Mouse (Mus musculus): ENCODE measurements at regions not wholly inside any gene's neighbourhood (a gene's known extent, or its start where the extent isn't known, plus 50 kb on each side); places are given as distances from the start of the nearest gene placed in this dataset.

- Histone ChIP-seq H3K27ac (ENCODE audit: low read length) (no peak overlapping the region), H3K4me3 (ENCODE audit: low read length) (no peak overlapping the region), H3K9me3 (ENCODE audit: low read length) (no peaks in the 10 kb centered on the region), H3K4me2 (replicated peaks; ENCODE audit: low read depth, low read length) (no peak overlapping the region), H3K27me3 (ENCODE audit: insufficient read depth, low read length) (no peaks in the 10 kb centered on the region), H3K4me1 (ENCODE audit: insufficient read depth, low read length) (no peaks in the 10 kb centered on the region), H3K36me3 (ENCODE audit: insufficient read depth, low read length) (no peaks in the 10 kb centered on the region), H3K9ac (replicated peaks; ENCODE audit: low read length) (no peak overlapping the region)
- no peak for ATAC-seq (ENCODE audit: low FRiP score, low TSS enrichment)
- 96% methylated on average over 6 of the region's 6 CpGs for WGBS
Observed at GRCm38 (mm10) chr16:24262701-24263100, 130.6 kb upstream of the Lpp start.

GRCm38 (mm10) chr16:24259711-24260230, 133.5 kb upstream of the Lpp start:
- Histone ChIP-seq H3K27me3 (ENCODE audit: insufficient read depth, low read length) (no peaks in the 10 kb centered on the region), H3K4me3 (ENCODE audit: low read length) (no peak overlapping the region), H3K36me3 (ENCODE audit: insufficient read depth, low read length) (no peaks in the 10 kb centered on the region), H3K4me1 (ENCODE audit: insufficient read depth, low read length) (no peaks in the 10 kb centered on the region), H3K9ac (replicated peaks; ENCODE audit: low read length) (no peak overlapping the region), H3K4me2 (replicated peaks; ENCODE audit: low read depth, low read length) (no peak overlapping the region), H3K9me3 (ENCODE audit: low read length) (no peaks in the 10 kb centered on the region), H3K27ac (ENCODE audit: low read length) (no peak overlapping the region)
- no peak for ATAC-seq (ENCODE audit: low FRiP score, low TSS enrichment)
- 77% methylated on average over 3 of the region's 3 CpGs for WGBS

DNA sequence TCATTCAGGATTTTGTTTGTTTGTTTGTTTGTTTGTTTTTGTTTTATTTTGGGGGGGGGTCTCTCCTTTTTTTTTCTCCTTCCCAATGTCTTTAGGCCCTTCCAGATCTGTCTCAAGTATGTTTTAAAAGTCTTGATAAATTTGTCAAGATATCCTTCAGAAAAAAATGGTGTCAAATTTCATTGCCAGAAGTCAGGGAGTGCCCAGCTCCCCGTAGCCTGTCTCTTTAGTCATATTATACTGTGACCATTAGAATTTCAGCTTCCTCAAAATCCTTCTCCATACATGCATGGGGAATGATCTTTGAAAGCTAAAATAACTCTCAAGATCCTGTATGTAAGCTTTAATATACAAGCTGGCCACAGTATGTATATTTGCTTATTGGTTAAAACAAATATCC, 134.3 kb upstream of the Lpp start:
- no peak overlapping the region for H3K27ac ChIP-seq (ENCODE audit: low read length)
- WGBS: 15% methylated on average over 1 of the region's 1 CpGs
- no peak overlapping the region for H3K4me3 ChIP-seq (ENCODE audit: low read length)
- H3K27me3 ChIP-seq (ENCODE audit: insufficient read depth, low read length): no peaks in the 10 kb centered on the region
- no peaks in the 10 kb centered on the region for H3K36me3 ChIP-seq (ENCODE audit: insufficient read depth, low read length)
- H3K4me1 ChIP-seq (ENCODE audit: insufficient read depth, low read length): no peaks in the 10 kb centered on the region
- no peaks in the 10 kb centered on the region for H3K9me3 ChIP-seq (ENCODE audit: low read length)
- ATAC-seq (ENCODE audit: low FRiP score, low TSS enrichment): no peak
- no peak overlapping the region for H3K4me2 ChIP-seq (replicated peaks; ENCODE audit: low read depth, low read length)
- no peak overlapping the region for H3K9ac ChIP-seq (replicated peaks; ENCODE audit: low read length)

DNA sequence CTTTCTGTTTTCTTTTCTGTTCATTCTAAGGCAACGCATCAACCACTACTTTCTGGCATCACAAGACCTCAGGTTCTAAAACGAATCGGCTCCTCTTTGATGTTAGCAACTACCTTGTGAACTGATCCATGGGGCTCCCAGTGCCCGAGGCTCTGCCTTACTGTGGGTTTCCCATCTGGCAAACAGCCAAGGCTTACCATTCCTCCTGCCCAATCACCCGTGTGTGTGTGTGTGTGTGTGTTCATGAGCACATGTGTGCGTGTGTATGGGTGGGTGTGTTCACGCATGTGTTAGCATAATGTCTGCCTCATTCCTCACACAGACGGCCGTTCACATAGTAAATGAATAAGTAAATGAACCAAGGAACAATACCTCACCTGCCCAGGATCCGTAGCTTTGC, 138.3 kb upstream of the Lpp start:
- Histone ChIP-seq H3K9ac (replicated peaks; ENCODE audit: low read length) (no peak overlapping the region), H3K4me1 (ENCODE audit: insufficient read depth, low read length) (no peaks in the 10 kb centered on the region), H3K36me3 (ENCODE audit: insufficient read depth, low read length) (no peaks in the 10 kb centered on the region), H3K4me2 (replicated peaks; ENCODE audit: low read depth, low read length) (no peak overlapping the region), H3K4me3 (ENCODE audit: low read length) (no peak overlapping the region), H3K27ac (ENCODE audit: low read length) (peak overlapping the region; percentile 61), H3K9me3 (ENCODE audit: low read length) (no peaks in the 10 kb centered on the region), H3K27me3 (ENCODE audit: insufficient read depth, low read length) (no peaks in the 10 kb centered on the region)
- peak; percentile 93 for ATAC-seq (ENCODE audit: low FRiP score, low TSS enrichment)
- 45% methylated on average over 10 of the region's 10 CpGs for WGBS

DNA sequence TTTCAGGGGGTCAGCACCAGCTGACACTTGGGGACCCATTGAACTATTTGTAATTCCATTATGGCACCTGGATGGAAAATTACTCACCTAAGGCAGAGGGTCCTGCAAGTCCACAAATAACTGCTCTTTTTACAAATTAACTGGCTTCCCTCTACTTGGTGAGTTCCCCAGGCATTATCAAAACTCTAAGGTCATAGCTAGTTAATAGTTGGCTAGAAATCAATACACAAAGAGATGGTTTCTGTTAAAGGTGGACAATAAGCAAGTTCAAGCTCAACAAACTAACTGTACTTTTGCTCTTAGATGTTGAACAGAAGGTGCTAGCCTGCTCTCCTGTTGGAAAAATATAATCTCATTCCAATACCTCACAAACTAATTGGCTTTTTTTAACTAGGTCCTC, 138.7 kb upstream of the Lpp start:
- peak overlapping the region; percentile 11; the same call in 1 of the 2 replicates for H3K27ac ChIP-seq (ENCODE audit: low read length)
- H3K4me1 ChIP-seq (ENCODE audit: insufficient read depth, low read length): no peaks in the 10 kb centered on the region
- ATAC-seq (ENCODE audit: low FRiP score, low TSS enrichment): no peak
- no peaks in the 10 kb centered on the region for H3K9me3 ChIP-seq (ENCODE audit: low read length)
- no peaks in the 10 kb centered on the region for H3K27me3 ChIP-seq (ENCODE audit: insufficient read depth, low read length)
- no peak overlapping the region for H3K4me2 ChIP-seq (replicated peaks; ENCODE audit: low read depth, low read length)
- no peak overlapping the region for H3K4me3 ChIP-seq (ENCODE audit: low read length)
- H3K36me3 ChIP-seq (ENCODE audit: insufficient read depth, low read length): no peaks in the 10 kb centered on the region
- H3K9ac ChIP-seq (replicated peaks; ENCODE audit: low read length): no peak overlapping the region

DNA sequence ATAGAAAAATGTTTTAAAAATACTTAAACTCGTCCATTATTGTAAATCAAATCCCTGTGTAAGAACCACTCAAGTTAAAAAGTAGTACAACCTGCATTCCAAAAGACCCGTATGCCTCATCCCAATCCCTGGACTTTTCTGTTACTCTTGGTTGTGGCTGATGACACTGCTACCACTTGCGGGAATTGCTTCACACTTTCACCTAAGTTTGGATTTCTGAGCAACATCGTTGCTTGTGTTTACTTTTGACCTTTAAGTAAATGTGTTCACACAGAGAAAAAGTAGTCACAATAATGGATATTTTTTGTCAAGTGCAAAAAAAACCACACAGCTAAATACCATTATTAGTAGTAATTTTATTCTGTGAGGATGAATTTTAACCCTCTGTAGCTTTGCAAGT, 139.2 kb upstream of the Lpp start:
- Histone ChIP-seq H3K4me2 (replicated peaks; ENCODE audit: low read depth, low read length) (no peak overlapping the region), H3K4me1 (ENCODE audit: insufficient read depth, low read length) (no peaks in the 10 kb centered on the region), H3K9ac (replicated peaks; ENCODE audit: low read length) (no peak overlapping the region), H3K4me3 (ENCODE audit: low read length) (no peak overlapping the region), H3K27me3 (ENCODE audit: insufficient read depth, low read length) (no peaks in the 10 kb centered on the region), H3K36me3 (ENCODE audit: insufficient read depth, low read length) (no peaks in the 10 kb centered on the region), H3K9me3 (ENCODE audit: low read length) (no peaks in the 10 kb centered on the region), H3K27ac (ENCODE audit: low read length) (no peak overlapping the region)
- 81% methylated on average over 4 of the region's 4 CpGs for WGBS
- no peak for ATAC-seq (ENCODE audit: low FRiP score, low TSS enrichment)

- no peak overlapping the region for H3K27ac ChIP-seq (ENCODE audit: low read length)
Observed at GRCm38 (mm10) chr16:24247291-24247690, 146.0 kb upstream of the Lpp start.

GRCm38 (mm10) chr16:24238075-24238555, 155.2 kb upstream of the Lpp start:
- no peak overlapping the region for H3K4me2 ChIP-seq (replicated peaks; ENCODE audit: low read depth, low read length)
- no peaks in the 10 kb centered on the region for H3K36me3 ChIP-seq (ENCODE audit: insufficient read depth, low read length)
- no peaks in the 10 kb centered on the region for H3K27me3 ChIP-seq (ENCODE audit: insufficient read depth, low read length)
- 52% methylated on average over 3 of the region's 3 CpGs for WGBS
- peak; percentile 39; the same call in 1 of the 2 replicates for ATAC-seq (ENCODE audit: low FRiP score, low TSS enrichment)
- H3K9ac ChIP-seq (replicated peaks; ENCODE audit: low read length): no peak overlapping the region
- H3K27ac ChIP-seq (ENCODE audit: low read length): no peak overlapping the region
- H3K4me3 ChIP-seq (ENCODE audit: low read length): no peak overlapping the region
- no peaks in the 10 kb centered on the region for H3K4me1 ChIP-seq (ENCODE audit: insufficient read depth, low read length)
- H3K9me3 ChIP-seq (ENCODE audit: low read length): no peaks in the 10 kb centered on the region

More at GRCm38 (mm10) chr16:24247291-24247690, 146.0 kb upstream of the Lpp start:
- Histone ChIP-seq H3K9ac (replicated peaks; ENCODE audit: low read length) (no peak overlapping the region), H3K4me2 (replicated peaks; ENCODE audit: low read depth, low read length) (no peak overlapping the region), H3K4me3 (ENCODE audit: low read length) (no peak overlapping the region), H3K4me1 (ENCODE audit: insufficient read depth, low read length) (no peaks in the 10 kb centered on the region), H3K36me3 (ENCODE audit: insufficient read depth, low read length) (no peaks in the 10 kb centered on the region), H3K27me3 (ENCODE audit: insufficient read depth, low read length) (no peaks in the 10 kb centered on the region), H3K9me3 (ENCODE audit: low read length) (no peaks in the 10 kb centered on the region)
- ATAC-seq (ENCODE audit: low FRiP score, low TSS enrichment): no peak
- WGBS: 79% methylated on average over 5 of the region's 5 CpGs

DNA sequence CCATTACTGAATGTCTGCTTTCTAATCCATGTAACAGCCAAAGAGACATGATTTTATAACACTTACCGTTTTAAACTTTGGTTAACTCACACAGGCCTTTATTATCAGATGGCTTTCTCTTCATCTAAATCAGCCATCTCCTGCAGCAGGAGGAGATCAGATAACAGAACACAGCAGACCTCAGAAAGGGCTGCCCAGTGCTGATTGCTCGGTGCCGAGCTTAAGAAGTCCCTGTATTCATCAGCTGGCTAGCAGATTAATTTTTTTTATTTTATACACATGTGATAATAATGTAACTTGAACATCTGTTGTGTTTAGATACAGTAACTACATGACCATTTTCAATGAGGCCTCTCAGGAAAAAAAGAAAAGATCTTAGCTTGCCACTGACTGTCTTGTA, 155.9 kb upstream of the Lpp start:
- Histone ChIP-seq H3K4me3 (ENCODE audit: low read length) (no peak overlapping the region), H3K36me3 (ENCODE audit: insufficient read depth, low read length) (no peaks in the 10 kb centered on the region), H3K4me2 (replicated peaks; ENCODE audit: low read depth, low read length) (no peak overlapping the region), H3K27me3 (ENCODE audit: insufficient read depth, low read length) (no peaks in the 10 kb centered on the region), H3K9me3 (ENCODE audit: low read length) (no peaks in the 10 kb centered on the region), H3K4me1 (ENCODE audit: insufficient read depth, low read length) (no peaks in the 10 kb centered on the region), H3K9ac (replicated peaks; ENCODE audit: low read length) (no peak overlapping the region), H3K27ac (ENCODE audit: low read length) (no peak overlapping the region)
- no peak for ATAC-seq (ENCODE audit: low FRiP score, low TSS enrichment)
- WGBS: 61% methylated on average over 3 of the region's 3 CpGs

DNA sequence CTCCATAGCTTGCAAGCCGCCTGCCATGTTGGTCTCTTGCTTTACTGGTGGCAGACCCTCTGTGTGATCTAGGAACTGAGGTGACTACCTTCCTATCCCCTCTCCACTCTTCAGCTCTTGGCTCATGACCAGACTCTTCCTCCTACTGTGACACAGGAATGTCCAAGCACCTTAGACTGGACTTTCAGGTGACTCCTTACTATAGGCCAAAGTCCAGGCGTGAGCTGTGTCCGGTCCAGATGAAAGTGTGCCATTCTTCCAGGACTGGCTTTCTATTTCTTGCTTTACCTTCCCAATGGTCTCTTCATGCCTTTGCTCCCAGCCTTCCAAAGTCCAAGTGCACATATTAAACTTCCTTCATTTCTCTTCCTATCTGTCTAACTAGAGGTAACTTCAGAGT, 156.3 kb upstream of the Lpp start:
- no peaks in the 10 kb centered on the region for H3K4me1 ChIP-seq (ENCODE audit: insufficient read depth, low read length)
- 99% methylated on average over 3 of the region's 3 CpGs for WGBS
- no peaks in the 10 kb centered on the region for H3K36me3 ChIP-seq (ENCODE audit: insufficient read depth, low read length)
- H3K27ac ChIP-seq (ENCODE audit: low read length): no peak overlapping the region
- H3K9ac ChIP-seq (replicated peaks; ENCODE audit: low read length): no peak overlapping the region
- no peak overlapping the region for H3K4me3 ChIP-seq (ENCODE audit: low read length)
- no peaks in the 10 kb centered on the region for H3K9me3 ChIP-seq (ENCODE audit: low read length)
- no peak for ATAC-seq (ENCODE audit: low FRiP score, low TSS enrichment)
- no peaks in the 10 kb centered on the region for H3K27me3 ChIP-seq (ENCODE audit: insufficient read depth, low read length)
- no peak overlapping the region for H3K4me2 ChIP-seq (replicated peaks; ENCODE audit: low read depth, low read length)

All from kidney, embryonic 16.5 days (tissue).